Mouse (Mus musculus): Measurements from ENCODE around the gene Qrfp. TPM values are rescaled to one million over a fixed set of nuclear protein-coding genes. Genes with fewer than 3 reads are reported as not detected.

The Qrfp gene
- polyA plus RNA-seq, 1 experiment: 0.11 TPM

DNA sequence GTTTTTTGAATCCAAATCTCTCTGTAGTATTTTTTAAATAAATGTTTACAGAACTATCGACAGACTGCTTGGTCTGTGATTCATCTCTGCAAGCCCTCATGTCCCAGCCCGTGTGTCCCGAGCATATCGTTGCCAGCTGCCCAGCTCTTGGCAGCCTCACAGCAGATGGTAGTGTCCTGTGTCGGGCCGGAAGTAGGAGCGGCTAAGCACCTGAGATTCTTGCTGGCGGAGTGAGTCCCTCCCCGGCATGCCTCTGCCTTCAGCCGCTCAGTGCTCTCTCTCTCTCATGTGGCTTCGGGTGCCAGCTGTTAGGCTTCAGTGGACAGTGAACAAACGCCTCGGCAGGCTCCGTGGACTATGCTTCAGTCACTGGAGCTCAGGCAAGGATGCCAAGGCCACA lies 6.9 kb downstream of the Qrfp start:
- TF ChIP-seq CTCF (conservative IDR thresholded peaks at IDR 0.05; ENCODE audit: insufficient read depth, insufficient read length, low read depth, low read length) (no peak), POLR2A (IDR thresholded peaks at IDR 0.05; ENCODE audit: low read depth, low read length) (no peak)
- H3K27me3 ChIP-seq (replicated peaks; ENCODE audit: control insufficient read depth, insufficient read depth, low read length): no peaks in the 10 kb centered on the region
- H3K4me1 ChIP-seq (ENCODE audit: control insufficient read depth, insufficient read depth, low read length): no peaks in the 10 kb centered on the region
- no peak overlapping the region for H3K4me3 ChIP-seq (ENCODE audit: insufficient read depth, low read depth, low read length)
- H3K27ac ChIP-seq (ENCODE audit: insufficient read depth, low read depth, low read length): no peak overlapping the region
- 51% methylated on average over 14 of the region's 14 CpGs for WGBS
- no peaks in the 10 kb centered on the region; the same call in 1 of the 2 replicates for H3K36me3 ChIP-seq (ENCODE audit: control insufficient read depth, insufficient read depth, low read length)
- DNase-seq: peak; percentile 53

DNA sequence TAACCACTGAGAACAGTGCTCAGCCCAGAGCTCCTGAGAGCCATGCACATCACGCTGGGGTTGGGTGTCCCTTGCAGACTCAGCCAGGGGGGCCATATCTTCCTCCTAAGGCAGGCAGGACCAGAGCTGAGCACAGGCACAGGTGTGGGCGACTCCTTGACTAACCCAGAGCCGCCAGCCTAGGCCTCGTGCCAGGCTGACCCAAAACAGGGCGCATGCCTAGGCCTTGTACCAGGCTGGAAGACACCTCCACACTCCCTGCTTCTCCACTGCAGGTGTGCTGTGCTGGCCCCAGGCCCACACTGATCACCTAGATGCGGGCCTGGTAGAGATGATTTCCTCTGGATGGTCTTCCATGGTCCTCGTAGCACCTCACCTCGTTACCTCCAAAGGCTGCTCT lies 7.6 kb downstream of the Qrfp start:
- Histone ChIP-seq H3K27ac (ENCODE audit: insufficient read depth, low read depth, low read length) (no peak overlapping the region), H3K36me3 (ENCODE audit: control insufficient read depth, insufficient read depth, low read length) (no peaks in the 10 kb centered on the region; the same call in none of the 2 replicates), H3K27me3 (replicated peaks; ENCODE audit: control insufficient read depth, insufficient read depth, low read length) (no peaks in the 10 kb centered on the region), H3K4me3 (ENCODE audit: insufficient read depth, low read depth, low read length) (no peak overlapping the region), H3K4me1 (ENCODE audit: control insufficient read depth, insufficient read depth, low read length) (no peaks in the 10 kb centered on the region)
- no peak for TF ChIP-seq POLR2A (IDR thresholded peaks at IDR 0.05; ENCODE audit: low read depth, low read length)
- no peak for TF ChIP-seq CTCF (conservative IDR thresholded peaks at IDR 0.05; ENCODE audit: insufficient read depth, insufficient read length, low read depth, low read length)
- DNase-seq: no peak
- WGBS: 83% methylated on average over 8 of the region's 8 CpGs

DNA sequence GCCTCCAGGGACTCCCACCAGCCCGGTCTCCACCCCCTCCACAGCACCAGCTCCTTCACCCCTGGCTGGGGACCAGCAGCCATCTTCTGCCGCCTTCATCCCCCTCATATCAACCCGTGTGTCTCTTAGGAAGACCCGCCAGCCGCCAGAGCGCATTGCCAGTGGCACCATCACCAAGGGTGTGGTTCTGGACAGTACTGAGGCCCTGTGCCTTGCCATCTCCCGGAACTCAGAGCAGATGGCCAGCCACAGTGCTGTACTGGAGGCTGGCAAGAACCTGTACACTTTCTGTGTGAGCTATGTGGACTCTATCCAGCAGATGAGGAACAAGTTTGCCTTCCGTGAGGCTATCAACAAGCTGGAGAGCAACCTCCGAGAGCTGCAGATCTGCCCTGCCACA lies 9.0 kb downstream of the Qrfp start:
- Histone ChIP-seq H3K4me3 (ENCODE audit: insufficient read depth, low read depth, low read length) (no peak overlapping the region), H3K27ac (ENCODE audit: insufficient read depth, low read depth, low read length) (no peak overlapping the region), H3K27me3 (replicated peaks; ENCODE audit: control insufficient read depth, insufficient read depth, low read length) (no peaks in the 10 kb centered on the region), H3K36me3 (ENCODE audit: control insufficient read depth, insufficient read depth, low read length) (no peaks in the 10 kb centered on the region; the same call in none of the 2 replicates), H3K4me1 (ENCODE audit: control insufficient read depth, insufficient read depth, low read length) (no peaks in the 10 kb centered on the region)
- TF ChIP-seq CTCF (conservative IDR thresholded peaks at IDR 0.05; ENCODE audit: insufficient read depth, insufficient read length, low read depth, low read length) (no peak), POLR2A (IDR thresholded peaks at IDR 0.05; ENCODE audit: low read depth, low read length) (no peak)
- WGBS: 89% methylated on average over 9 of the region's 9 CpGs
- no peak for DNase-seq

DNA sequence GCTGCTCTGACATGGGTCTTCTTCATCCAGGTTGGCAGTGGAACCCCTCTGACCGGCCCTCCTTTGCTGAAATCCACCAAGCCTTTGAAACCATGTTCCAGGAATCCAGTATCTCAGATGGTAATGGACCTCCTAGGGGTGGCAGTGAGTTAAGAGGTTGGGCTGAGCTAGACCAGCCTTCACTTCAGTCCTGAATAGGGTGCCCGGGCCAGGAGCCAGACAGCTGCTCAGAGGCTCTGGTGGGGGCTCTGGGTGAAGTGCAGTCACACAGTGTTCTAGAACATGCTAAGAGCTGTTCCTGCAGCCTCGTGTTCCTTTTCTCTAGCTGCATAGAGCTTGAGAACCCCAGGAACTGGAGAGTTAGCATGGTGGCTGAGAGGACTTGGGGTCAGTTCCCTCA lies 13.4 kb downstream of the Qrfp start:
- H3K27ac ChIP-seq (ENCODE audit: insufficient read depth, low read depth, low read length): no peak overlapping the region

DNA sequence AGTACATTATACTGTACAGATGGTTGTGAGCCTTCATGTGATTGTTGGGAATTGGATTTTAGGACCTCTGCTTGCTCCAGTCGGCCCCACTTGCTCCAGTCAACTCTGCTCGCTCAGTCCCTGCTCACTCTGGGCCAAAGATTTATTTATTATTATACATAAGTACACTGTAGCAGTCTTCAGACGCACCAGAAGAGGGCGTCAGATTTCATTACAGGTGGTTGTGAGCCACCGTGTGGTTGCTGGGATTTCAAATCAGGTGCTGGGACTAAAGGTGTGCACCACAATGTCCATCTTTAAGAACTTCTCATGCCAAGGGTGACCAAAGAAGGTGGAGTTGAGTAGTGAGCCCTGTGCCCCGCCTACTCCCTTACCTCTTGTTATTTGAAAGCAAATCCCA lies 17.8 kb downstream of the Qrfp start:
- TF ChIP-seq CTCF (conservative IDR thresholded peaks at IDR 0.05; ENCODE audit: insufficient read depth, insufficient read length, low read depth, low read length) (no peak), POLR2A (IDR thresholded peaks at IDR 0.05; ENCODE audit: low read depth, low read length) (no peak)
- 83% methylated on average over 6 of the region's 6 CpGs for WGBS
- no peak for DNase-seq
- Histone ChIP-seq H3K36me3 (ENCODE audit: control insufficient read depth, insufficient read depth, low read length) (no peaks in the 10 kb centered on the region), H3K4me1 (ENCODE audit: control insufficient read depth, insufficient read depth, low read length) (no peaks in the 10 kb centered on the region; the same call in 1 of the 2 replicates), H3K27ac (ENCODE audit: insufficient read depth, low read depth, low read length) (no peak overlapping the region), H3K27me3 (replicated peaks; ENCODE audit: control insufficient read depth, insufficient read depth, low read length) (no peaks in the 10 kb centered on the region), H3K4me3 (ENCODE audit: insufficient read depth, low read depth, low read length) (no peak overlapping the region)

More for the DNA sequence above, 13.4 kb downstream of the Qrfp start:
- no peak for TF ChIP-seq CTCF (conservative IDR thresholded peaks at IDR 0.05; ENCODE audit: insufficient read depth, insufficient read length, low read depth, low read length)
- Histone ChIP-seq H3K4me1 (ENCODE audit: control insufficient read depth, insufficient read depth, low read length) (no peaks in the 10 kb centered on the region), H3K36me3 (ENCODE audit: control insufficient read depth, insufficient read depth, low read length) (no peaks in the 10 kb centered on the region; the same call in none of the 2 replicates), H3K27me3 (replicated peaks; ENCODE audit: control insufficient read depth, insufficient read depth, low read length) (no peaks in the 10 kb centered on the region), H3K4me3 (ENCODE audit: insufficient read depth, low read depth, low read length) (no peak overlapping the region)
- 91% methylated on average over 3 of the region's 3 CpGs for WGBS
- no peak for DNase-seq

DNA sequence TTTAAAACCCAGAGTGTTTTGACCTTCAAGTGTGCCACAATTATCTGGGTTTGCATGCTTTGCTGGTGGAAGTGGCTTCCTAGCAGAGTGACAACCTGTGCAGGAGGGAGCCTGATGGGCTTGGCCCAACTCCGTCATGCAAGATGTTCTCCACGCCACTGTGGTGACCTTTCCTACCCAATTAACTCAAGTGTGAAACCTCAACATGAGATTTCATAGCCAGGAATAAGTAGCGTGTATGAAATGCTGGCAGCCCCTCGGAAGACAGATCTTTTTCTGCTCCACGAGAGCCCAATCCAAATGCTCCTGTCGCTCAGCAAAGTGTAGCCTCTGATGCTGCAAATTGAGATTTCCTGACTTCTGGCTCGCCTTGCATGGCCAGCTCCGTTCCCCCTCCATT lies 19.1 kb downstream of the Qrfp start:
- H3K36me3 ChIP-seq (ENCODE audit: control insufficient read depth, insufficient read depth, low read length): no peaks in the 10 kb centered on the region
- peak; percentile 46 for DNase-seq
- H3K27me3 ChIP-seq (replicated peaks; ENCODE audit: control insufficient read depth, insufficient read depth, low read length): no peaks in the 10 kb centered on the region
- no peak for TF ChIP-seq CTCF (conservative IDR thresholded peaks at IDR 0.05; ENCODE audit: insufficient read depth, insufficient read length, low read depth, low read length)
- no peak for TF ChIP-seq POLR2A (IDR thresholded peaks at IDR 0.05; ENCODE audit: low read depth, low read length)
- no peak overlapping the region for H3K4me3 ChIP-seq (ENCODE audit: insufficient read depth, low read depth, low read length)
- H3K4me1 ChIP-seq (ENCODE audit: control insufficient read depth, insufficient read depth, low read length): no peaks in the 10 kb centered on the region; the same call in 1 of the 2 replicates
- H3K27ac ChIP-seq (ENCODE audit: insufficient read depth, low read depth, low read length): 0 out of 2 replicates have a peak overlapping the region, but pooled peaks have one; percentile 13
- 67% methylated on average over 8 of the region's 8 CpGs for WGBS

DNA sequence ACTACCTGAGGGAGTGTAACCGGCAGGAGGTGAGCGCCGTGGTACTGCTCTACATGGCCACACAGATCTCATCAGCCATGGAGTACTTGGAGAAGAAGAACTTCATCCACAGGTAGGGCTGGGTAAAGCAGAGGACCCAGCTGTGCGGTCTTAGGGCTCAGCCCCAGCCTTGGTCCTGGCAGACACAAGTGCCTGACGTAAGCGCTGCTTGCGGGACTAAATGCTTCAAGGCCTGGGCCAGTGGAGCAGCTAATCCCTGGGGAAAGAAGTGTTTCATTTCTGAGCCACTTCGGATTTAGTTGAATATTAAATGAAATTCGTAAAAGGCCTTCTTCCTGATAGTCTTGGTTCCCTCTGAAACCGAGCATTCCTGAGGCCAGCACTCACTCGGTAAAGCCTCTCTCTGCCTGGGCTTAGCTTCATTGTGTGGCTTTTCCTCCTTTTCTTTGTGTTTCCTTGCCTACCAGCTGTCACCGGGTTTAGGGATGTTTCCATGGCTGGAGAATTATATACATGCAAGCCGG lies 19.6 kb downstream of the Qrfp start:
- no peaks in the 10 kb centered on the region; the same call in 1 of the 2 replicates for H3K4me1 ChIP-seq (ENCODE audit: control insufficient read depth, insufficient read depth, low read length)
- peak; percentile 67 for DNase-seq
- 51% methylated on average over 13 of the region's 13 CpGs for WGBS
- no peak for TF ChIP-seq POLR2A (IDR thresholded peaks at IDR 0.05; ENCODE audit: low read depth, low read length)
- no peak for TF ChIP-seq CTCF (conservative IDR thresholded peaks at IDR 0.05; ENCODE audit: insufficient read depth, insufficient read length, low read depth, low read length)
- H3K27me3 ChIP-seq (replicated peaks; ENCODE audit: control insufficient read depth, insufficient read depth, low read length): no peaks in the 10 kb centered on the region
- H3K4me3 ChIP-seq (ENCODE audit: insufficient read depth, low read depth, low read length): no peak overlapping the region
- peak overlapping the region; percentile 13; the same call in 1 of the 2 replicates for H3K27ac ChIP-seq (ENCODE audit: insufficient read depth, low read depth, low read length)
- H3K36me3 ChIP-seq (ENCODE audit: control insufficient read depth, insufficient read depth, low read length): no peaks in the 10 kb centered on the region
